Mouse (Mus musculus): ENCODE results near the gene Foxn3. TPM values are rescaled to one million over a fixed set of nuclear protein-coding genes. Genes with fewer than 3 reads are reported as not detected.

The Foxn3 gene
- polyA plus RNA-seq, 1 experiment = 5.8 TPM

DNA sequence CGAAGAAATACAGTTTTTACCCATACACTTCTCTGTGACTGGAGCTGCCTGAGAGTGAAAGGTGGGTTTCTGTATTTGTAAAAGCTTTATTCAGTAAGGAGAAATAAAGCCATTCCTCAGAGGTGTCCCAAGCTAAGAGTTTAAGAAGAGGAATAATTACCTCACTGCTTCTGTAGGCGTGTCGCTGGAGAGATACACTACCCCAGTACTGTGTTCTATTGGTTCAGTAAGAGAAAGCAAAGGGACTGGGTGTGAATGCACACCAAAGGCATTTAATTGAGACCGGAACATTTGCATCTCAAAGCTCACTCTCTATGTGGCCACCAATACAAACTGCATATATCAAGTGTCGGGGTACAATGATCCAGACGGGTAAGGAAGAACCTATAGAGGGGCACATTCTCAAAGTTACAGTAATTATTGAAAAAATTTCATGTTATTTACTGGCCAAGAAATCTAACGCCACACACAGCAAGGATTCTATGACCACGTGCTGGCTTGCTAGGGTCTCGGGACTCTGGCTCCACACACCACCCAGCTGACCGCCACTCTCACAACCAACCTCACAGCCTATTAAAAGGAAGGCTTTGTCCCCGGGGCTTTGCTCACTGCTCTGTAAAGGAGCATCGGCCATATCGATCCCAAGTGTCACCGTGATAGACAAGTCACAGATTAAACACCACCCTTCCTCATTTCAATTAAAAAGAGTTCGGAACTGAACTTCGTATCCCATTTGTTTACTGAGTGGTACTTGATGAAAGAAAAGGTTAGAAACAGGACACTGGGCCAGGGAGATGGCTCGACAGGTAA lies 333.2 kb downstream of the Foxn3 start:
- Histone ChIP-seq H3K27me3 (ENCODE audit: control insufficient read depth, insufficient read depth, insufficient read length) (no peaks in the 10 kb centered on the region), H3K4me2 (ENCODE audit: low read depth) (no peak overlapping the region), H3K4me3 (no peak overlapping the region), H3ac (ENCODE audit: control insufficient read depth, insufficient read length) (no peak overlapping the region), H3K36me3 (ENCODE audit: control insufficient read depth, insufficient read depth) (no peaks in the 10 kb centered on the region), H3K79me2 (ENCODE audit: control insufficient read depth, insufficient read depth) (no peaks in the 10 kb centered on the region)
- TF ChIP-seq SRF (IDR thresholded peaks at IDR 0.05; ENCODE audit: control insufficient read depth, insufficient read length, low read depth) = no peak
- no peak for TF ChIP-seq POLR2AphosphoS2 (IDR thresholded peaks at IDR 0.05; ENCODE audit: insufficient read length, low read depth)
- no peak for TF ChIP-seq USF1 (IDR thresholded peaks at IDR 0.05; ENCODE audit: low read depth)
- no peak for TF ChIP-seq REST (IDR thresholded peaks at IDR 0.05; ENCODE audit: insufficient read depth, insufficient read length)
- no peak for TF ChIP-seq TCF12 (IDR thresholded peaks at IDR 0.05; ENCODE audit: insufficient read depth, poor library complexity, severe bottlenecking)

- Histone ChIP-seq H3ac (ENCODE audit: control insufficient read depth, insufficient read length) (no peak overlapping the region), H3K79me2 (ENCODE audit: control insufficient read depth, insufficient read depth) (no peaks in the 10 kb centered on the region), H3K4me2 (ENCODE audit: low read depth) (no peak overlapping the region), H3K36me3 (ENCODE audit: control insufficient read depth, insufficient read depth) (no peaks in the 10 kb centered on the region), H3K4me3 (no peak overlapping the region), H3K27me3 (ENCODE audit: control insufficient read depth, insufficient read depth, insufficient read length) (no peaks in the 10 kb centered on the region)
- TF ChIP-seq POLR2A (IDR thresholded peaks at IDR 0.05; ENCODE audit: insufficient read length, low read depth) = no peak
- TF ChIP-seq MYOD1 (IDR thresholded peaks at IDR 0.05; ENCODE audit: control insufficient read depth in 1 of 3, insufficient read length in 2 of 3, low read depth in 2 of 3) = no peak
- TF ChIP-seq TCF12 (IDR thresholded peaks at IDR 0.05; ENCODE audit: insufficient read depth, poor library complexity, severe bottlenecking) = no peak
- no peak for TF ChIP-seq MAX (IDR thresholded peaks at IDR 0.05; ENCODE audit: low read depth)
- TF ChIP-seq REST (IDR thresholded peaks at IDR 0.05; ENCODE audit: insufficient read depth, insufficient read length) = no peak
- TF ChIP-seq MYOG (IDR thresholded peaks at IDR 0.05; ENCODE audit: control insufficient read depth in 1 of 3, insufficient read depth in 1 of 3, insufficient read length in 2 of 3, low read depth in 2 of 3) = no peak
- no peak for TF ChIP-seq SRF (IDR thresholded peaks at IDR 0.05; ENCODE audit: control insufficient read depth, insufficient read length, low read depth)
- no peak for TF ChIP-seq E2F4 (IDR thresholded peaks at IDR 0.05; ENCODE audit: insufficient read depth)
- no peak for TF ChIP-seq POLR2AphosphoS2 (IDR thresholded peaks at IDR 0.05; ENCODE audit: insufficient read length, low read depth)
- TF ChIP-seq TCF3 (IDR thresholded peaks at IDR 0.05; ENCODE audit: insufficient read length, low read depth) = no peak
- no peak for TF ChIP-seq USF1 (IDR thresholded peaks at IDR 0.05; ENCODE audit: low read depth)
- no peak for TF ChIP-seq CEBPB (IDR thresholded peaks at IDR 0.05; ENCODE audit: insufficient read depth, poor library complexity, severe bottlenecking)
Measured at GRCm38 (mm10) chr12:99227313-99227952, 335.9 kb downstream of the Foxn3 start.

- no peak for TF ChIP-seq POLR2AphosphoS2 (IDR thresholded peaks at IDR 0.05; ENCODE audit: insufficient read length, low read depth)
- TF ChIP-seq TCF12 (IDR thresholded peaks at IDR 0.05; ENCODE audit: insufficient read depth, poor library complexity, severe bottlenecking) = no peak
- TF ChIP-seq MYOD1 (IDR thresholded peaks at IDR 0.05; ENCODE audit: control insufficient read depth in 1 of 3, insufficient read length in 2 of 3, low read depth in 2 of 3) = no peak
- no peak for TF ChIP-seq TCF3 (IDR thresholded peaks at IDR 0.05; ENCODE audit: insufficient read length, low read depth)
- TF ChIP-seq POLR2A (IDR thresholded peaks at IDR 0.05; ENCODE audit: insufficient read length, low read depth) = no peak
- no peak for TF ChIP-seq CEBPB (IDR thresholded peaks at IDR 0.05; ENCODE audit: insufficient read depth, poor library complexity, severe bottlenecking)
- no peak for TF ChIP-seq MAX (IDR thresholded peaks at IDR 0.05; ENCODE audit: low read depth)
- no peak for TF ChIP-seq E2F4 (IDR thresholded peaks at IDR 0.05; ENCODE audit: insufficient read depth)
- TF ChIP-seq SRF (IDR thresholded peaks at IDR 0.05; ENCODE audit: control insufficient read depth, insufficient read length, low read depth) = no peak
- TF ChIP-seq REST (IDR thresholded peaks at IDR 0.05; ENCODE audit: insufficient read depth, insufficient read length) = no peak
- H3K27me3 ChIP-seq (ENCODE audit: control insufficient read depth, insufficient read depth, insufficient read length) = no peaks in the 10 kb centered on the region
- H3K4me3 ChIP-seq = no peak overlapping the region
- H3K79me2 ChIP-seq (ENCODE audit: control insufficient read depth, insufficient read depth) = no peaks in the 10 kb centered on the region
- no peaks in the 10 kb centered on the region for H3K36me3 ChIP-seq (ENCODE audit: control insufficient read depth, insufficient read depth)
- H3ac ChIP-seq (ENCODE audit: control insufficient read depth, insufficient read length) = no peak overlapping the region
- no peak overlapping the region for H3K4me2 ChIP-seq (ENCODE audit: low read depth)
Measured at GRCm38 (mm10) chr12:99224863-99225603, 338.3 kb downstream of the Foxn3 start.

GRCm38 (mm10) chr12:99221087-99221846 lies 342.1 kb downstream of the Foxn3 start:
- Histone ChIP-seq H3K4me2 (ENCODE audit: low read depth) (no peak overlapping the region), H3K79me2 (ENCODE audit: control insufficient read depth, insufficient read depth) (no peaks in the 10 kb centered on the region), H3ac (ENCODE audit: control insufficient read depth, insufficient read length) (no peak overlapping the region), H3K27me3 (ENCODE audit: control insufficient read depth, insufficient read depth, insufficient read length) (no peaks in the 10 kb centered on the region), H3K36me3 (ENCODE audit: control insufficient read depth, insufficient read depth) (no peaks in the 10 kb centered on the region), H3K4me3 (no peak overlapping the region)
- no peak for TF ChIP-seq REST (IDR thresholded peaks at IDR 0.05; ENCODE audit: insufficient read depth, insufficient read length)
- TF ChIP-seq MYOG (IDR thresholded peaks at IDR 0.05; ENCODE audit: control insufficient read depth in 1 of 3, insufficient read depth in 1 of 3, insufficient read length in 2 of 3, low read depth in 2 of 3) = no peak
- no peak for TF ChIP-seq MYOD1 (IDR thresholded peaks at IDR 0.05; ENCODE audit: control insufficient read depth in 1 of 3, insufficient read length in 2 of 3, low read depth in 2 of 3)
- TF ChIP-seq USF1 (IDR thresholded peaks at IDR 0.05; ENCODE audit: low read depth) = no peak
- TF ChIP-seq TCF3 (IDR thresholded peaks at IDR 0.05; ENCODE audit: insufficient read length, low read depth) = no peak

All from myocyte (in vitro differentiated cells).